Mouse (Mus musculus) forebrain, embryonic 16.5 days (tissue): ENCODE data around the gene Smpd2. TPM values are rescaled to one million over a fixed set of nuclear protein-coding genes. Genes with fewer than 3 reads are reported as not detected.
A peak's percentile ranks its signal among the peaks of the same experiment; 100 is the strongest.

Experiments used
- ATAC-seq: fragments of 200-750 bp; cut with Nextera tagmentation; 2 replicates; pipeline ENCODE4 v1.8.0; 2017; ENCODE audit warnings: mild to moderate bottlenecking, moderate library complexity
- H3K27ac ChIP-seq: fragments of 300-500 bp; sonication (generic); 2 replicates; pipeline ENCODE4 v1.5.1; 2014; ENCODE audit warnings: low read length, control low read depth
- H3K27me3 ChIP-seq: fragments of 300-500 bp; sonication (generic); replicated peaks from 2 replicates; pipeline ENCODE4 v1.6.1; 2014; ENCODE audit warnings: low read length; ENCODE audit not compliant: control insufficient read depth, insufficient read depth
- H3K36me3 ChIP-seq: fragments of 300-500 bp; sonication (generic); 2 replicates; pipeline ENCODE4 v1.6.1; 2014; ENCODE audit not compliant: control insufficient read depth, insufficient read depth
- H3K4me1 ChIP-seq: fragments of 300-500 bp; sonication (generic); replicated peaks from 2 replicates; pipeline ENCODE4 v1.6.1; 2014; ENCODE audit warnings: low read length; ENCODE audit not compliant: control insufficient read depth, insufficient read depth
- H3K4me2 ChIP-seq: fragments of 300-500 bp; sonication (generic); 2 replicates; pipeline ENCODE4 v1.6.1; 2014; ENCODE audit warnings: mild to moderate bottlenecking, low read length, control low read depth
- H3K4me3 ChIP-seq: fragments of 300-500 bp; sonication (generic); replicated peaks from 2 replicates; pipeline ENCODE4 v1.5.1; 2014; ENCODE audit warnings: mild to moderate bottlenecking, low read length, control low read depth
- H3K9ac ChIP-seq: fragments of 300-500 bp; sonication (generic); replicated peaks from 2 replicates; pipeline ENCODE4 v1.6.1; 2014; ENCODE audit warnings: low read depth, low read length, control low read depth
- H3K9me3 ChIP-seq: fragments of 300-500 bp; sonication (generic); 2 replicates; pipeline ENCODE4 v1.6.1; 2016; ENCODE audit warnings: low read length; ENCODE audit not compliant: control insufficient read depth
- WGBS: fragments of 180-500 bp; shearing (Covaris S2); extraction: QIAGEN DNeasy Blood & Tissue Kit; methylation state at CpG from one replicate; pipeline ENCODE4 v1.1.7; 2014; 5-methylcytosine and 5-hydroxymethylcytosine counted together
- polyA plus RNA-seq: library from polyadenylated mRNA; unstranded; fragments of >200 nt; fragmentation: Nextera tagmentation; extraction: Ambion mirVana; gene quantifications from 2 replicates; pipeline ENCODE4 v1.2.1, GENCODE M21; 2015

Smpd2 gene
- polyA plus RNA-seq, 1 experiment from 2014 or later = 43.0 TPM

DNA sequence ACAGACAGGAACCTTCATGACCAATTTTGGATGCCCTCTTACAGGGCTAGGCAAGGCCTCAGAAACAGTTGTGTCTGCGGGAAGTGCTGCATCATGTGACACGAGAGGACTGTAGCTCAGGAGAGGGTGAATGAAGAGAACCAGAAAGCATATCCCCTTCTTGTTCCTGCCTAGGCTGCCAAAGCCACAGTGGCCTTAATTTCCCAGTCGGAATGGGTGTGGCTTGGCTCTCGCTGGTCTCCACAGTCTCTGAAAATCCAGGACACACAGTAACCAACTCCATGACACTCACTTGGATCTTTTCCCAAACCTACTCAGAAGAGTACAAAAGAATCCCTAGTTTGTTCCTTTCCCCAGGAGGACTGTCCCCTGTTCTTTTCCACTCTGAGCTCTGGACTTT, 10.8 kb upstream of the Smpd2 start:
- Histone ChIP-seq H3K9ac (no peak overlapping the region), H3K27me3 (no peaks in the 10 kb centered on the region), H3K4me3 (no peak overlapping the region), H3K9me3 (no peaks in the 10 kb centered on the region), H3K4me2 (no peak overlapping the region), H3K4me1 (no peaks in the 10 kb centered on the region), H3K27ac (no peak overlapping the region), H3K36me3 (no peaks in the 10 kb centered on the region)
- no peak for ATAC-seq
- WGBS = 46% methylated on average over 4 of the region's 4 CpGs

- no peak overlapping the region for H3K4me3 ChIP-seq
- peaks cover 18% of the 10 kb centered on the region for H3K4me1 ChIP-seq
- peaks cover 7% of the 10 kb centered on the region for H3K36me3 ChIP-seq
- WGBS = 53% methylated on average over 4 of the region's 4 CpGs
- no peak overlapping the region for H3K4me2 ChIP-seq
- no peak for ATAC-seq
- H3K27me3 ChIP-seq = no peaks in the 10 kb centered on the region
- H3K9me3 ChIP-seq = no peaks in the 10 kb centered on the region
- H3K27ac ChIP-seq = no peak overlapping the region
- H3K9ac ChIP-seq = no peak overlapping the region
Measured at GRCm38 (mm10) chr10:41491111-41491510, 942 bp upstream of the Smpd2 start.

- no peak overlapping the region; the same call in 1 of the 2 replicates for H3K27ac ChIP-seq
- H3K4me2 ChIP-seq = peak overlapping the region; percentile 100
- ATAC-seq = no peak; the same call in 1 of the 2 replicates
- H3K4me3 ChIP-seq = peak overlapping the region; percentile 80
- H3K9ac ChIP-seq = peak overlapping the region; percentile 64
- WGBS = under 1% methylated on average over 29 of the region's 29 CpGs
- H3K36me3 ChIP-seq = peaks cover 12% of the 10 kb centered on the region
- no peaks in the 10 kb centered on the region for H3K27me3 ChIP-seq
- no peaks in the 10 kb centered on the region for H3K9me3 ChIP-seq
- H3K4me1 ChIP-seq = peaks cover 18% of the 10 kb centered on the region
Measured at GRCm38 (mm10) chr10:41490518-41490873, 327 bp upstream of the Smpd2 start.

DNA sequence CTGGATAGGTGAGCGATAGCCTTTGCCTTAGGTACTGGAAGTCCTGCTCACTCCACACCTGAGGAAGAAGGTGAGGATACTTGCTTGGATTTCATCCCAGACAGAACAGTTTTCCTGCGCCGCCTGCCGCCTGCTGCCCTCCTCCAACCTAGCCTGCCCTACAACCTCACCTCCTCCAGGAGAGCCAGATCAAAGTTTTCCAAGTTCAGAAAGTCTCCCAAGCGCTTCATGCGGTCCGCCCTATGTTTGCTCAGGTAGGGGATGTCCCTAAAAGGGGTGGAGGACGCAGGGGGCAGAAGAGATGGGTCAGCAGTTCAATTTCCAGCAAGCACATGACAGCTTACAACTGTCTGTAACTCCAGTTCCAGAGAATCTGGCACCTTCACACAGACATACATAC, 875 bp downstream of the Smpd2 start:
- Histone ChIP-seq H3K4me1 (peaks cover 18% of the 10 kb centered on the region), H3K9ac (peak overlapping the region; percentile 64), H3K27ac (no peak overlapping the region), H3K36me3 (peaks cover 16% of the 10 kb centered on the region), H3K9me3 (no peaks in the 10 kb centered on the region), H3K27me3 (no peaks in the 10 kb centered on the region), H3K4me3 (peak overlapping the region; percentile 80), H3K4me2 (peak overlapping the region; percentile 100)
- no peak for ATAC-seq
- WGBS = 29% methylated on average over 8 of the region's 8 CpGs

- ATAC-seq = no peak
- Histone ChIP-seq H3K4me2 (peak overlapping the region; percentile 100), H3K27ac (no peak overlapping the region), H3K4me3 (peak overlapping the region; percentile 80), H3K27me3 (no peaks in the 10 kb centered on the region), H3K4me1 (peaks cover 18% of the 10 kb centered on the region), H3K9ac (0 out of 2 replicates have a peak overlapping the region, but pooled peaks have one; percentile 13), H3K9me3 (no peaks in the 10 kb centered on the region), H3K36me3 (peaks cover 16% of the 10 kb centered on the region)
- 52% methylated on average over 7 of the region's 7 CpGs for WGBS
Measured at GRCm38 (mm10) chr10:41488877-41489276, 1.3 kb downstream of the Smpd2 start.

DNA sequence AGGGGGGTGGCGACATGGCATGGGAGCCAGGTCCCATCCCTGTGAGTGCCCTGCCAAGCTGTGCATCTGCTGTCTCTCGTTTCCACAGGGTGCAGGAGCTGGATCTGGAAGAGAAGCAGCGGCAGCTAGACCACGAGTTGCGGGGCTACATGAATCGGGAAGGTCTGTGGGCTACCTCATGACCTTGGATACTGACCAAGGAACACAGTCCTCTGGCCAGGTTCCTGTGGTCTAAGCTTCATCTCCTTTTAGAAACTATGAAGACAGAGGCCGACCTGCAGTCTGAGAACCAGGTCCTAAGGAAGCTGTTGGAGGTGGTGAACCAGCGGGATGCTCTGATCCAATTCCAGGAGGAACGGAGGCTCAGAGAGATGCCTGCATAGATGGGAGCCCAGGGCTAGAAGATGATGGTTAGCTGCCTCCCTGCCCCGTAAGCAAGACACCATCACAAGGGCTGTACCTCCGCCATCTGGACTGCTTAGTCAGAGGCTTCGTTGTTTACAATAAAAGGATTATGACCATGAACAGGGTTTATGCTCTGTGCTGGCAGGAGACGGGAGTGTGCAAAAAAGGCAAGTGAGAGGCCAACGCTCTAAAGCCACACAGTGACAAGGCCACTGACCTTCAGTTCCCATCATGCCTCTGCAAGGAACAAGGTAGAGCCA, 3.5 kb downstream of the Smpd2 start:
- ATAC-seq = no peak
- no peak overlapping the region for H3K4me2 ChIP-seq
- H3K4me3 ChIP-seq = no peak overlapping the region
- no peak overlapping the region for H3K27ac ChIP-seq
- H3K4me1 ChIP-seq = peaks cover 18% of the 10 kb centered on the region
- no peak overlapping the region for H3K9ac ChIP-seq
- H3K9me3 ChIP-seq = no peaks in the 10 kb centered on the region
- 81% methylated on average over 14 of the region's 14 CpGs for WGBS
- H3K36me3 ChIP-seq = peaks cover 16% of the 10 kb centered on the region
- no peaks in the 10 kb centered on the region for H3K27me3 ChIP-seq

DNA sequence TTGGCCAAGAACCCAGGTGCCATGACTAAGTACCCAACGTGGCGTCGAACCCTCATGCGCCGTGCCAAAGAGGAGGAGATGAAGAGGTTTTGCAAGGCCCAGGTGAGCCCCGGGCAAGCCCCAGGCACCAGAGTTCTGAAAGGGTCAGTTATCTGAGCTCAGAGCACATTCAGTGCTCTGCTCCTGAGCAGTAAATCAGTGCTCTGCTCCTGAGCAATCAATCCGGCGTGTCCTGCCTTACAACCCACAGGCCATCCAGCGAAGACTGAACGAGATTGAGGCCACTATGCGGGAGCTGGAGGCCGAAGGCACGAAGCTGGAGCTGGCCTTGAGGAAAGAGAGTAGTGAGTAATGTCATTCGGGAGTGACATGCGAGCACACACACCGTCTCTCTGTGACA, 4.4 kb downstream of the Smpd2 start:
- no peaks in the 10 kb centered on the region for H3K9me3 ChIP-seq
- peaks cover 16% of the 10 kb centered on the region for H3K36me3 ChIP-seq
- no peak for ATAC-seq
- H3K27ac ChIP-seq = no peak overlapping the region
- H3K4me1 ChIP-seq = peaks cover 16% of the 10 kb centered on the region
- no peak overlapping the region for H3K4me3 ChIP-seq
- H3K9ac ChIP-seq = no peak overlapping the region
- H3K4me2 ChIP-seq = no peak overlapping the region
- H3K27me3 ChIP-seq = no peaks in the 10 kb centered on the region
- WGBS = 95% methylated on average over 16 of the region's 16 CpGs

- Histone ChIP-seq H3K27me3 (no peaks in the 10 kb centered on the region), H3K27ac (no peak overlapping the region), H3K9me3 (no peaks in the 10 kb centered on the region), H3K4me2 (no peak overlapping the region), H3K4me1 (peaks cover 7% of the 10 kb centered on the region), H3K9ac (no peak overlapping the region), H3K36me3 (peaks cover 18% of the 10 kb centered on the region), H3K4me3 (no peak overlapping the region)
- 87% methylated on average over 7 of the region's 7 CpGs for whole genome bisulfite sequencing
- ATAC-seq = no peak
Measured at GRCm38 (mm10) chr10:41482446-41482845, 7.7 kb downstream of the Smpd2 start.

DNA sequence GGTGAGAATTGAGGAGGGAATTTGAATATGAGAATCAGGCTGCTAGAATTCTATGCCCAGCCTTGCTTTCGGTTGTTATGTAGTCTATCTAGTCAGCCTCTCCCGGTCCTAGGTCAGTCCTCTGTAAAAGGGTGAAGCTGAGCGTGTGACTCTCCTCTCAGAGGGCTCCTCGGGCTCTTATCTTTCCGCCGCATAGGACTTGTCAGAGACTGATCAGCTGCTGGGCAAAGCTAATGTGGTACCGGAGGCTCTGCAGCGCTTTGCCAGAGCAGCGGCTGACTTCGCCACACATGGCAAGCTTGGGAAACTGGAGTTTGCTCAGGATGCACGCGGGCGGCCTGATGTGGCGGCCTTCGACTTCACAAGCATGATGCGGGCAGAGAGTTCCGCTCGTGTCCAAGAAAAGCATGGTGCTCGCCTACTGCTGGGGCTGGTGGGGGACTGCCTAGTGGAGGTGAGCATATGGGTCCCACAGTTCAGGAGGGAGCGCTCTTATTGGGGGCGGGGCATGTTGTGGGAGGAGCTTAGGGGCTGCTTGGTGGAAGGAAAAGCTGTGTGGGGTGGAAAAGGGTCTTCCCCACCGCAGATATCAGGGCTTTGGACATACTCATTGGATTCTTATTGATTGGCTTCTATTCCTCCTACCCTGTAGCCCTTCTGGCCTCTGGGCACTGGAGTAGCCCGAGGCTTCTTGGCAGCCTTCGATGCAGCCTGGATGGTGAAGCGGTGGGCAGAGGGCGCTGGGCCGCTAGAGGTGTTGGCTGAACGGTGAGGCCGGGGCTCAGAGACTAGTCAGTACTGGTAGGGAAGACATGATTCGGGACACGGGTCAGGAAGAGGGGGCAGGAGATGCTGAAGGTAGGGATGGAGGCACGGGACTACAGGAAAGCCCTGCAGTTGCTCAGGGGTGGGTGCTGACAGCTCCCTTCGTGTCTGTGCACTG, 9.0 kb downstream of the Smpd2 start:
- Histone ChIP-seq H3K4me3 (no peak overlapping the region), H3K9ac (no peak overlapping the region), H3K4me2 (no peak overlapping the region), H3K27me3 (no peaks in the 10 kb centered on the region), H3K4me1 (peaks cover 11% of the 10 kb centered on the region), H3K36me3 (peaks cover 12% of the 10 kb centered on the region), H3K9me3 (no peaks in the 10 kb centered on the region), H3K27ac (no peak overlapping the region)
- ATAC-seq = no peak
- WGBS = 77% methylated on average over 33 of the region's 33 CpGs
